Mouse (Mus musculus): ENCODE data around the gene Slc7a14. TPM values are rescaled to one million over a fixed set of nuclear protein-coding genes. Genes with fewer than 3 reads are reported as not detected.

The Slc7a14 gene
- total RNA-seq, 1 experiment: 0.18 TPM

- Histone ChIP-seq H3K9ac (ENCODE audit: insufficient read depth, low read depth, low read length, poor library complexity, severe bottlenecking) (no peak overlapping the region), H3K4me3 (ENCODE audit: insufficient read depth in 1 of 2, low read depth in 1 of 2, low read length in 2 of 2, poor library complexity in 1 of 2, severe bottlenecking in 1 of 2) (no peak overlapping the region), H3K27ac (ENCODE audit: insufficient read depth, low read depth, low read length, poor library complexity, severe bottlenecking) (no peak overlapping the region), H3K36me3 (ENCODE audit: control insufficient read depth, insufficient read depth, low read length, poor library complexity, severe bottlenecking) (no peaks in the 10 kb centered on the region), H3K9me3 (ENCODE audit: control insufficient read depth, insufficient read depth, low read depth, low read length) (no peaks in the 10 kb centered on the region), H3K4me1 (ENCODE audit: control insufficient read depth in 2 of 2, insufficient read depth in 2 of 2, low read length in 2 of 2, poor library complexity in 1 of 2) (peaks cover 1 to 9% of the 10 kb centered on the region in 2 experiments; a peak in 2 of 4 replicates)
- in situ Hi-C loops (cut with MboI; ENCODE audit: low sequenced_read_pairs in 2 of 2, unreplicated experiment in 2 of 2): no loop called here
- DNase-seq (ENCODE audit: low read depth, low spot score): no peak
- TF ChIP-seq HCFC1 (IDR thresholded peaks at IDR 0.05; ENCODE audit: borderline replicate concordance, insufficient read depth, low read length) (no peak), ZC3H11A (IDR thresholded peaks at IDR 0.05; ENCODE audit: borderline replicate concordance, low read depth, low read length) (no peak)
These were observed 49.2 kb downstream of the Slc7a14 start for GRCm38 (mm10) chr3:31260964-31261346.

- H3K36me3 ChIP-seq (ENCODE audit: control insufficient read depth, insufficient read depth, low read length, poor library complexity, severe bottlenecking): no peaks in the 10 kb centered on the region
- no peak overlapping the region for H3K4me3 ChIP-seq (ENCODE audit: insufficient read depth in 1 of 2, low read depth in 1 of 2, low read length in 2 of 2, poor library complexity in 1 of 2, severe bottlenecking in 1 of 2)
- in situ Hi-C loops (cut with MboI; ENCODE audit: low sequenced_read_pairs in 2 of 2, unreplicated experiment in 2 of 2): no loop called here
- TF ChIP-seq HCFC1 (IDR thresholded peaks at IDR 0.05; ENCODE audit: borderline replicate concordance, insufficient read depth, low read length): no peak
- TF ChIP-seq MAFK (IDR thresholded peaks at IDR 0.05; ENCODE audit: insufficient read depth, low read depth, low read length): no peak
- TF ChIP-seq ZNF384 (IDR thresholded peaks at IDR 0.05; ENCODE audit: low read depth, low read length): no peak
- no peak for TF ChIP-seq ZC3H11A (IDR thresholded peaks at IDR 0.05; ENCODE audit: borderline replicate concordance, low read depth, low read length)
- TF ChIP-seq CHD2 (IDR thresholded peaks at IDR 0.05; ENCODE audit: low read depth, low read length): no peak
- no peak overlapping the region for H3K9ac ChIP-seq (ENCODE audit: insufficient read depth, low read depth, low read length, poor library complexity, severe bottlenecking)
- no peak overlapping the region for H3K27ac ChIP-seq (ENCODE audit: insufficient read depth, low read depth, low read length, poor library complexity, severe bottlenecking)
- H3K4me1 ChIP-seq (ENCODE audit: control insufficient read depth in 2 of 2, insufficient read depth in 2 of 2, low read length in 2 of 2, poor library complexity in 1 of 2): peaks cover 1 to 9% of the 10 kb centered on the region in 2 experiments; a peak in 2 of 4 replicates
- DNase-seq (ENCODE audit: low read depth, low spot score): peak; percentile 57
- H3K9me3 ChIP-seq (ENCODE audit: control insufficient read depth, insufficient read depth, low read depth, low read length): no peaks in the 10 kb centered on the region
These were observed 49.7 kb downstream of the Slc7a14 start for GRCm38 (mm10) chr3:31260329-31260963.

GRCm38 (mm10) chr3:31259553-31260255 is 50.5 kb downstream of the Slc7a14 start:
- H3K4me1 ChIP-seq (ENCODE audit: control insufficient read depth in 2 of 2, insufficient read depth in 2 of 2, low read length in 2 of 2, poor library complexity in 1 of 2): peaks cover 1 to 9% of the 10 kb centered on the region in 2 experiments; a peak in 2 of 4 replicates
- no peak for TF ChIP-seq ZNF384 (IDR thresholded peaks at IDR 0.05; ENCODE audit: low read depth, low read length)
- TF ChIP-seq HCFC1 (IDR thresholded peaks at IDR 0.05; ENCODE audit: borderline replicate concordance, insufficient read depth, low read length): no peak
- no peak for TF ChIP-seq CHD2 (IDR thresholded peaks at IDR 0.05; ENCODE audit: low read depth, low read length)
- no peak for TF ChIP-seq MAFK (IDR thresholded peaks at IDR 0.05; ENCODE audit: insufficient read depth, low read depth, low read length)
- no peak for TF ChIP-seq ZC3H11A (IDR thresholded peaks at IDR 0.05; ENCODE audit: borderline replicate concordance, low read depth, low read length)
- no peaks in the 10 kb centered on the region for H3K9me3 ChIP-seq (ENCODE audit: control insufficient read depth, insufficient read depth, low read depth, low read length)
- no peak overlapping the region for H3K27ac ChIP-seq (ENCODE audit: insufficient read depth, low read depth, low read length, poor library complexity, severe bottlenecking)
- no peak overlapping the region for H3K9ac ChIP-seq (ENCODE audit: insufficient read depth, low read depth, low read length, poor library complexity, severe bottlenecking)
- no peak overlapping the region for H3K4me3 ChIP-seq (ENCODE audit: insufficient read depth in 1 of 2, low read depth in 1 of 2, low read length in 2 of 2, poor library complexity in 1 of 2, severe bottlenecking in 1 of 2)
- in situ Hi-C loops (cut with MboI; ENCODE audit: low sequenced_read_pairs in 2 of 2, unreplicated experiment in 2 of 2): no loop called here
- no peaks in the 10 kb centered on the region for H3K36me3 ChIP-seq (ENCODE audit: control insufficient read depth, insufficient read depth, low read length, poor library complexity, severe bottlenecking)
- DNase-seq (ENCODE audit: low read depth, low spot score): no peak

GRCm38 (mm10) chr3:31254427-31254826 is 55.8 kb downstream of the Slc7a14 start:
- no peak overlapping the region for H3K9ac ChIP-seq (ENCODE audit: insufficient read depth, low read depth, low read length, poor library complexity, severe bottlenecking)

More at GRCm38 (mm10) chr3:31254427-31254826, 55.8 kb downstream of the Slc7a14 start:
- no peaks in the 10 kb centered on the region for H3K36me3 ChIP-seq (ENCODE audit: control insufficient read depth, insufficient read depth, low read length, poor library complexity, severe bottlenecking)
- in situ Hi-C loops (cut with MboI; ENCODE audit: low sequenced_read_pairs in 2 of 2, unreplicated experiment in 2 of 2): no loop called here
- DNase-seq (ENCODE audit: low read depth, low spot score): no peak
- H3K4me1 ChIP-seq (ENCODE audit: control insufficient read depth in 2 of 2, insufficient read depth in 2 of 2, low read length in 2 of 2, poor library complexity in 1 of 2): no peaks in the 10 kb centered on the region
- no peak overlapping the region for H3K4me3 ChIP-seq (ENCODE audit: insufficient read depth in 1 of 2, low read depth in 1 of 2, low read length in 2 of 2, poor library complexity in 1 of 2, severe bottlenecking in 1 of 2)
- TF ChIP-seq ZNF384 (IDR thresholded peaks at IDR 0.05; ENCODE audit: low read depth, low read length): no peak
- no peak for TF ChIP-seq MAFK (IDR thresholded peaks at IDR 0.05; ENCODE audit: insufficient read depth, low read depth, low read length)
- no peak for TF ChIP-seq CHD2 (IDR thresholded peaks at IDR 0.05; ENCODE audit: low read depth, low read length)
- no peak for TF ChIP-seq HCFC1 (IDR thresholded peaks at IDR 0.05; ENCODE audit: borderline replicate concordance, insufficient read depth, low read length)
- no peak for TF ChIP-seq ZC3H11A (IDR thresholded peaks at IDR 0.05; ENCODE audit: borderline replicate concordance, low read depth, low read length)
- no peaks in the 10 kb centered on the region for H3K9me3 ChIP-seq (ENCODE audit: control insufficient read depth, insufficient read depth, low read depth, low read length)
- no peak overlapping the region for H3K27ac ChIP-seq (ENCODE audit: insufficient read depth, low read depth, low read length, poor library complexity, severe bottlenecking)
